Comparison of ENCODE assay signal across 31 mouse cellular contexts in the genomic region with DNA sequence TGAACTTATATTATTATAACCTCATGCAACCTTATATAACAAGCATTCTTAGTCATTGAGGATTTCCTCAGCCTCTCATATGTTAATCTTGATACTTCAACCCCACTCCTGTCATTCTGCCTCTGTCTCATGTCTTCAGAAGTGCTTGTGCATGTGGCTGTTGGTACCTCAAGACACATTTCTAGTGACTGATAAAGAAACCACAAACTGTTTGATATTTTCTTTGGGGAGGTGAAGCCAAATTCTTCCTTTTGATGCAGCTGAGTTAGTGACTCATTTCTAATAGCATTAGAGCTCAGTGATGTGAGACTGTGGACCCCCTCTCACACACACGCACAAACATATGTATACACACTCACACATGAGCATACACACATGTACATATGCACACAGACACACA. TPM values are rescaled to one million over a fixed set of nuclear protein-coding genes. Genes with fewer than 3 reads are reported as not detected.
DNase-seq lines count a peak whose midpoint lies in the region; ATAC-seq and TF ChIP-seq lines count a peak whose summit lies in the region.
"Had no signal": no experiment of that assay in that cellular context is flagged by ENCODE, and none has a peak within 500 bp of the region (broad histone marks: within the 10 kb centered on the region; RNA-seq: fewer than 3 reads in every experiment).

No protein-coding gene starts in this region.

- DNase-seq in 416B (ENCODE audit: low read depth) (peak; percentile 90), CH12.LX (ENCODE audit: extremely low read depth) (no peak)
- DNase-seq in spleen, adult 18-20 months = no peak
- DNase-seq in kidney, postnatal 36 days = no peak
- DNase-seq in embryo, embryonic 10 days (ENCODE audit: low spot score) = no peak
- DNase-seq: adrenal gland, adult 8-10 months; cerebellum, adult 2 months; cerebellum, postnatal 25 days; forebrain, postnatal 0 days; gastrocnemius, postnatal 36 days; heart, adult 2 months; kidney, adult 8-10 months; kidney, postnatal 10 days; lung, adult 2 months; lung, postnatal 14 days; retina, postnatal 1 day; right cerebral cortex, postnatal 25 days; thymus, postnatal 14 days had no signal

- H3K27ac ChIP-seq in CH12.LX (ENCODE audit: insufficient read depth, low read depth) = peak overlapping the region; percentile 34; the same call in 1 of the 2 replicates
- no peak overlapping the region for H3K27ac ChIP-seq in liver, embryonic 15.5 days (replicated peaks)
- H3K27ac ChIP-seq in intestine, embryonic 16.5 days (ENCODE audit: low read length) = no peak overlapping the region
- H3K27ac ChIP-seq: forebrain, embryonic 10.5 days; heart, adult 2 months; hindbrain, embryonic 12.5 days; midbrain, embryonic 15.5 days; neural tube, embryonic 13.5 days had no signal

- peaks cover 10% of the 10 kb centered on the region; the same call in 1 of the 2 replicates for H3K79me2 ChIP-seq in CH12.LX (replicated peaks; ENCODE audit: control insufficient read depth, extremely low read depth, insufficient read depth, poor library complexity, severe bottlenecking)

- 51% methylated on average over 1 of the region's 1 CpGs for WGBS in liver, embryonic 15.5 days (ENCODE audit: insufficient replicate concordance)
- 89% methylated on average over 1 of the region's 1 CpGs for WGBS in intestine, embryonic 16.5 days

- peaks cover 17% of the 10 kb centered on the region for H3K9me3 ChIP-seq in CH12.LX (replicated peaks; ENCODE audit: low read length)
- H3K9me3 ChIP-seq in liver, embryonic 15.5 days (replicated peaks) = no peaks in the 10 kb centered on the region
- H3K9me3 ChIP-seq in intestine, embryonic 16.5 days (ENCODE audit: control insufficient read depth, low read length) = no peaks in the 10 kb centered on the region
- H3K9me3 ChIP-seq: forebrain, embryonic 10.5 days; hindbrain, embryonic 12.5 days; midbrain, embryonic 15.5 days; neural tube, embryonic 13.5 days had no signal

- TF ChIP-seq RAD21 in CH12.LX (IDR thresholded peaks at IDR 0.05; ENCODE audit: low read depth, low read length) = no peak

- no peaks in the 10 kb centered on the region for H3K27me3 ChIP-seq in CH12.LX (replicated peaks)
- no peaks in the 10 kb centered on the region for H3K27me3 ChIP-seq in liver, embryonic 15.5 days
- H3K27me3 ChIP-seq in intestine, embryonic 16.5 days (replicated peaks; ENCODE audit: control insufficient read depth, insufficient read depth, low read length) = no peaks in the 10 kb centered on the region
- H3K27me3 ChIP-seq: midbrain, embryonic 15.5 days; neural tube, embryonic 13.5 days had no signal

- peak; percentile 71 for ATAC-seq in common myeloid progenitor, adult 5-6 weeks (replicated peaks; ENCODE audit: low read depth, poor library complexity, severe bottlenecking)
- 0 out of 2 replicates have a peak, but pooled peaks have one; percentile 37 for ATAC-seq in liver, embryonic 15.5 days (ENCODE audit: insufficient read depth)
- ATAC-seq in intestine, embryonic 16.5 days = no peak
- ATAC-seq: forebrain, postnatal 0 days; midbrain, embryonic 15.5 days had no signal

- no peak overlapping the region for H3K4me2 ChIP-seq in CH12.LX (ENCODE audit: insufficient read depth, low read depth, poor library complexity, severe bottlenecking)
- no peak overlapping the region for H3K4me2 ChIP-seq in liver, embryonic 15.5 days
- no peak overlapping the region for H3K4me2 ChIP-seq in intestine, embryonic 16.5 days (ENCODE audit: low read depth, low read length)
- H3K4me2 ChIP-seq: hindbrain, embryonic 12.5 days; midbrain, embryonic 15.5 days; neural tube, embryonic 13.5 days had no signal

- no peak overlapping the region for H3K9ac ChIP-seq in CH12.LX (ENCODE audit: insufficient read depth, low read depth)
- H3K9ac ChIP-seq in liver, embryonic 15.5 days = no peak overlapping the region
- no peak overlapping the region for H3K9ac ChIP-seq in intestine, embryonic 16.5 days (ENCODE audit: low read depth, low read length)
- H3K9ac ChIP-seq: forebrain, postnatal 0 days; hindbrain, embryonic 12.5 days; midbrain, embryonic 15.5 days; neural tube, embryonic 13.5 days had no signal

- TF ChIP-seq POLR2A in CH12.LX (IDR thresholded peaks at IDR 0.05; ENCODE audit: low read depth, low read length) = no peak

- peak overlapping the region in 1 of 3 experiments; percentile 44 for H3K4me3 ChIP-seq in CH12.LX (replicated peaks in 1 of 3; ENCODE audit: low read depth in 2 of 3, low read length in 2 of 3, poor library complexity in 1 of 3)
- no peak overlapping the region for H3K4me3 ChIP-seq in liver, embryonic 15.5 days (replicated peaks)
- no peak overlapping the region for H3K4me3 ChIP-seq in intestine, embryonic 16.5 days (ENCODE audit: low read length)
- H3K4me3 ChIP-seq: forebrain, embryonic 10.5 days; heart, adult 2 months; hindbrain, embryonic 12.5 days; midbrain, embryonic 15.5 days; myocyte; neural tube, embryonic 13.5 days had no signal

- in situ Hi-C loops in CH12.LX (cut with MboI; ENCODE audit: low pct_ligation_motif_present, low pct_unique_long_range_greater_than_20kb, low sequenced_read_pairs) = no loop called here

- peaks cover 22 to 64% of the 10 kb centered on the region in 2 experiments for H3K36me3 ChIP-seq in CH12.LX (replicated peaks in 1 of 2; ENCODE audit: control insufficient read depth in 1 of 2, insufficient read depth in 1 of 2, low read length in 1 of 2)
- no peaks in the 10 kb centered on the region for H3K36me3 ChIP-seq in liver, embryonic 15.5 days (replicated peaks)
- no peaks in the 10 kb centered on the region for H3K36me3 ChIP-seq in intestine, embryonic 16.5 days (ENCODE audit: control insufficient read depth, insufficient read depth, low read length)
- H3K36me3 ChIP-seq: forebrain, embryonic 10.5 days; hindbrain, embryonic 12.5 days; midbrain, embryonic 15.5 days; neural tube, embryonic 13.5 days had no signal

- dilution Hi-C loops in CH12.LX (cut with MboI; ENCODE audit: extremely low pct_ligation_motif_present, extremely low pct_unique_long_range_greater_than_20kb, low sequenced_read_pairs) = no loop called here

- no peak for TF ChIP-seq EP300 in CH12.LX (IDR thresholded peaks at IDR 0.05; ENCODE audit: low read length)

- no peak for TF ChIP-seq CTCF in CH12.LX (conservative IDR thresholded peaks at IDR 0.05 in 1 of 2, IDR thresholded peaks at IDR 0.05 in 1 of 2; ENCODE audit: low read depth in 2 of 2, low read length in 2 of 2)

- H3K4me1 ChIP-seq in CH12.LX (ENCODE audit: control insufficient read depth in 1 of 2, insufficient read depth in 2 of 2) = peaks cover 46 to 82% of the 10 kb centered on the region in 2 experiments
- H3K4me1 ChIP-seq in liver, embryonic 15.5 days (replicated peaks) = peaks cover 11% of the 10 kb centered on the region; the same call in 1 of the 2 replicates
- no peaks in the 10 kb centered on the region for H3K4me1 ChIP-seq in intestine, embryonic 16.5 days (ENCODE audit: control insufficient read depth, insufficient read depth, low read length)
- H3K4me1 ChIP-seq: hindbrain, embryonic 12.5 days; midbrain, embryonic 15.5 days; neural tube, embryonic 13.5 days had no signal

TF ChIP-seq in CH12.LX, 34 proteins besides CTCF, POLR2A, EP300 and RAD21:
- TF ChIP-seq TCF12 (IDR thresholded peaks at IDR 0.05; ENCODE audit: low read depth, low read length) (no peak), MYC (IDR thresholded peaks at IDR 0.05; ENCODE audit: low read depth, low read length) (0 out of 2 replicates have a peak, but pooled peaks have one; percentile 18)

RNA-seq across cellular contexts. Expression of gene Cd70, which starts 17.8 kb away (rescaled TPM):
- total RNA-seq in CH12.LX (2012; rRNA removed) (483 and 965 TPM in 2 replicates), CH12.LX (2014; rRNA removed) (261 and 321 TPM in 2 replicates)
- 121 and 137 TPM in 2 replicates for polyA plus RNA-seq in CH12.LX (2012; ENCODE audit: insufficient read length, low read depth)
- not detected in 2 replicates for total RNA-seq in common myeloid progenitor, adult 5-6 weeks (2017)
- not detected in 2 replicates for polyA plus RNA-seq in liver, embryonic 15.5 days (2015; fragmentation: Nextera tagmentation; extraction: Ambion mirVana)
- not detected in 2 replicates for polyA plus RNA-seq in intestine, embryonic 16.5 days (2015; fragmentation: Nextera tagmentation; extraction: Ambion mirVana)
- total RNA-seq: adrenal gland, adult 8-10 months; forebrain, postnatal 0 days; gastrocnemius, postnatal 36 days; heart, adult 2 months; heart, postnatal 25 days had no signal
- polyA plus RNA-seq: forebrain, embryonic 10.5 days; heart, adult 2 months; heart, embryonic 14.5 days; hindbrain, embryonic 12.5 days; intestine, embryonic 14.5 days; limb, embryonic 11.5 days; lung, adult 2 months; myocyte; testis, adult 2 months had no signal

RNA-seq across cellular contexts. Expression of gene Tnfsf9, which starts 26.7 kb away (rescaled TPM):
- 252 and 321 TPM in 2 replicates for total RNA-seq in CH12.LX (2012; rRNA removed)
- 106 and 123 TPM in 2 replicates for total RNA-seq in CH12.LX (2014; rRNA removed)
- 129 and 137 TPM in 2 replicates for polyA plus RNA-seq in CH12.LX (2012; ENCODE audit: insufficient read length, low read depth)
- total RNA-seq in common myeloid progenitor, adult 5-6 weeks (2017) = 0.82 and 1.7 TPM in 2 replicates
- polyA plus RNA-seq in liver, embryonic 15.5 days (2015; fragmentation: Nextera tagmentation; extraction: Ambion mirVana) = 0.71 and 0.76 TPM in 2 replicates
- polyA plus RNA-seq in intestine, embryonic 16.5 days (2015; fragmentation: Nextera tagmentation; extraction: Ambion mirVana) = 6.0 and 6.2 TPM in 2 replicates

RNA-seq across cellular contexts. Expression of gene Tubb4a, which starts 44.2 kb away (rescaled TPM):
- total RNA-seq in CH12.LX (2012; rRNA removed) = 0.42 and 0.89 TPM in 2 replicates
- 0.09 TPM in 1 of 2 replicates, not detected in the other for total RNA-seq in CH12.LX (2014; rRNA removed)
- 2.0 and 2.1 TPM in 2 replicates for polyA plus RNA-seq in CH12.LX (2012; ENCODE audit: insufficient read length, low read depth)
- total RNA-seq in common myeloid progenitor, adult 5-6 weeks (2017) = not detected in 2 replicates
- polyA plus RNA-seq in liver, embryonic 15.5 days (2015; fragmentation: Nextera tagmentation; extraction: Ambion mirVana) = 0.29 and 0.31 TPM in 2 replicates
- polyA plus RNA-seq in intestine, embryonic 16.5 days (2015; fragmentation: Nextera tagmentation; extraction: Ambion mirVana) = 20.3 and 22.6 TPM in 2 replicates

RNA-seq across cellular contexts. Expression of gene Dennd1c, which starts 53.5 kb away (rescaled TPM):
- total RNA-seq in CH12.LX (2012; rRNA removed) (7.2 and 9.7 TPM in 2 replicates), CH12.LX (2014; rRNA removed) (6.8 and 7.1 TPM in 2 replicates)
- 33.9 and 36.9 TPM in 2 replicates for polyA plus RNA-seq in CH12.LX (2012; ENCODE audit: insufficient read length, low read depth)
- total RNA-seq in common myeloid progenitor, adult 5-6 weeks (2017) = 4.4 and 5.0 TPM in 2 replicates
- polyA plus RNA-seq in liver, embryonic 15.5 days (2015; fragmentation: Nextera tagmentation; extraction: Ambion mirVana) = 2.6 and 4.2 TPM in 2 replicates
- polyA plus RNA-seq in intestine, embryonic 16.5 days (2015; fragmentation: Nextera tagmentation; extraction: Ambion mirVana) = 7.4 and 8.1 TPM in 2 replicates

Comparison
In these comparisons a context has a peak if more than half of its experiments do, and no peak if none do; other contexts are left out.
1. RNA of gene Cd70, which starts 17.8 kb away (polyA plus RNA-seq): 121 to 137 TPM in CH12.LX; not detected in liver, embryonic 15.5 days and not detected in intestine, embryonic 16.5 days; every median in the first group is over 100 times any median in the second.
2. RNA of gene Tnfsf9, which starts 26.7 kb away (polyA plus RNA-seq): 129 to 137 TPM in CH12.LX; 6.0 to 6.2 TPM in intestine, embryonic 16.5 days and 0.71 to 0.76 TPM in liver, embryonic 15.5 days; every median in the first group is over 10 times any median in the second.